Mouse (Mus musculus): Measurements from ENCODE around the gene Fgf16. TPM values are rescaled to one million over a fixed set of nuclear protein-coding genes. Genes with fewer than 3 reads are reported as not detected.
A peak's percentile ranks its signal among the peaks of the same experiment; 100 is the strongest.

Gene Fgf16
- total and polyA plus RNA-seq, 2 experiments from 2014 or later, result 0.05 to 0.16 TPM

DNA sequence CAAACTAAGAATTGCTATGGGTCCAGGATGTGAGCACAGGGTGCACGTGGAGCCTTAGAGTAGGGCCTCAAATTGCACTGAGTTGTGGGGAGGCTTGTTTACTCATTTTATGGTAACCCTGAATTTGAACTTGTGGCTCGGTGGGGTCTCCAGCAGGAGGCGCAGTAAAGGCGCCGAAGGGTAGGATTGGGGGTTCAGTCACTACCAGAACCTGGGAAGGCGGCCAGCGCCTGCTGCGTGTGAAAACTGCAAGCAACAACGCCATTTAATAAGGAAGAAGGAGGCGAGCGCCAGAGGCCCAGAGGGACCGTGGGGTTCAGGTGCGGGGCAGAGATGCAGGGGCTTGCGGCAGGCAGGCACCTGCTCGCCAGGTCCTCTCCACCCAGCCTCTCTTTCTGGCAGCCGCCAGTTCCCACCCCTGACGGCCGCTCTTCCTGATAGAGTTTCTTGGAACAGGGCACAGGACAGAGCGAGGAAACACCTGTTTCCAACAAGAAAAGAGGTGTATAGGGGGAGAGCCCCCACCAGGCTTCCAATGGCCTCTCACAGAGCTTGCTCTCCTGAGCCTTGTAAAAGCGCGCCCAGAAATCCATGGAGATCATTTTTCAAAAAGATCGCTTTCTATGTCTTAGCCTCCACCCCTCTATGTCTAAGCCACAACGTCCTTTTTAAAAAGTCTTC is 1.1 kb upstream of the Fgf16 start:
- no peak overlapping the region for H3K9ac ChIP-seq (replicated peaks; ENCODE audit: low read length)
- no peaks in the 10 kb centered on the region for H3K4me1 ChIP-seq (ENCODE audit: insufficient read depth, low read length)
- TF ChIP-seq CTCF (IDR thresholded peaks at IDR 0.05; ENCODE audit: low read depth), result peak; percentile 32
- H3K4me3 ChIP-seq (ENCODE audit: low read length), result peak overlapping the region; percentile 40
- ATAC-seq (peak; percentile 47), DNase-seq (ENCODE audit: low spot score) (peak; percentile 29)
- H3K27me3 ChIP-seq (ENCODE audit: insufficient read depth, low read length), result peaks cover 4% of the 10 kb centered on the region; the same call in 1 of the 2 replicates
- WGBS, result 22% methylated on average over 23 of the region's 23 CpGs
- H3K4me2 ChIP-seq (ENCODE audit: low read depth, low read length), result peak overlapping the region; percentile 69
- H3K36me3 ChIP-seq (ENCODE audit: insufficient read depth, low read length), result no peaks in the 10 kb centered on the region
- H3K27ac ChIP-seq, result no peak overlapping the region
- H3K9me3 ChIP-seq (ENCODE audit: low read length), result no peaks in the 10 kb centered on the region

- peaks cover 4% of the 10 kb centered on the region; the same call in 1 of the 2 replicates for H3K27me3 ChIP-seq (ENCODE audit: insufficient read depth, low read length)
- 30% methylated on average over 20 of the region's 20 CpGs for WGBS
These were observed 467 bp upstream of the Fgf16 start for GRCm38 (mm10) chrX:105763612-105764011.

DNA sequence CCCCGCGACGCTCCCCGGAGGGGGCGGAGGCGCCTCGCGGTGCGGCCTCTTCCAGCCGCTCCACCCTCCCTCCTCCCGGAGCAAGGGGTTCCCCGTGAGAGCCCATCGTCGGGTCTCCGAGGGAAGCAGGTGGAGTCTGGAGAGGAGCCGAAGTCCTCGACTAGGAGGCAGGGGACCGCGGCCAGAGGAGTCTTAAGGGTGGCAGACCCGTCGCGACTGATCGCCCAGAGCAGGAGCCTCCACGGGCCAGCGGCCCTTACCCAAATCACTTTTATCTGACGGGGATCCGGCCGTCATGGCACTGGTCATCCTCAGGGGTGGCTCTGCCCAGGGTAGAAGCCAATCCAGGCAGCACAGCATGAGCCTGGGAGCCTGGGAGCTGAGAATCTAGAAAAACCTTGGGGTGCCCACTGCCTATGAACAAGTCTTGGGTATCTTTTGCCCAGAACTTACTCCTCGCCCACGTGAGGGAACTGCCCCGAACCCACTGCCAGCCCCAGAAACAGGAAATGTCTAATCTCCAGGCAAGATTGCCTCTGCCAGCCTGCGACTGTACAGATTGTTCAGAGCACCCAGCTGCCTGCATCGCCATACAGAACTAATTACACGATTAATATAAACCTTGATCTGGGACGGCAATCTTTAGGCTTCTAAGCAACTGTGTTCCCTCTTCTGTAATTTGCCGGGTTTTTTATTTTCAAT is 1.1 kb downstream of the Fgf16 start:
- peaks cover 4% of the 10 kb centered on the region; the same call in 1 of the 2 replicates for H3K27me3 ChIP-seq (ENCODE audit: insufficient read depth, low read length)

More at GRCm38 (mm10) chrX:105763612-105764011, 467 bp upstream of the Fgf16 start:
- Histone ChIP-seq H3K27ac (no peak overlapping the region), H3K9me3 (ENCODE audit: low read length) (no peaks in the 10 kb centered on the region), H3K4me3 (ENCODE audit: low read length) (peak overlapping the region; percentile 40), H3K36me3 (ENCODE audit: insufficient read depth, low read length) (no peaks in the 10 kb centered on the region), H3K9ac (replicated peaks; ENCODE audit: low read length) (no peak overlapping the region; the same call in 1 of the 2 replicates), H3K4me2 (ENCODE audit: low read depth, low read length) (peak overlapping the region; percentile 69), H3K4me1 (ENCODE audit: insufficient read depth, low read length) (no peaks in the 10 kb centered on the region)
- peak; percentile 46 for ATAC-seq
- TF ChIP-seq CTCF (IDR thresholded peaks at IDR 0.05; ENCODE audit: low read depth), result no peak
- peak; percentile 2 for DNase-seq (ENCODE audit: low spot score)

GRCm38 (mm10) chrX:105766013-105766412 is 1.9 kb downstream of the Fgf16 start:
- no peak for TF ChIP-seq CTCF (IDR thresholded peaks at IDR 0.05; ENCODE audit: low read depth)
- Histone ChIP-seq H3K27me3 (ENCODE audit: insufficient read depth, low read length) (peaks cover 4% of the 10 kb centered on the region; the same call in 1 of the 2 replicates), H3K9ac (replicated peaks; ENCODE audit: low read length) (no peak overlapping the region), H3K27ac (no peak overlapping the region), H3K4me3 (ENCODE audit: low read length) (no peak overlapping the region), H3K4me1 (ENCODE audit: insufficient read depth, low read length) (no peaks in the 10 kb centered on the region), H3K9me3 (ENCODE audit: low read length) (no peaks in the 10 kb centered on the region), H3K4me2 (ENCODE audit: low read depth, low read length) (no peak overlapping the region), H3K36me3 (ENCODE audit: insufficient read depth, low read length) (no peaks in the 10 kb centered on the region)
- no peak for ATAC-seq
- 53% methylated on average over 6 of the region's 6 CpGs for WGBS
- DNase-seq (ENCODE audit: low spot score), result no peak

More for the DNA sequence above, 1.1 kb downstream of the Fgf16 start:
- no peak overlapping the region for H3K27ac ChIP-seq
- peak; percentile 10; the same call in 1 of the 2 replicates for ATAC-seq
- H3K4me3 ChIP-seq (ENCODE audit: low read length), result peak overlapping the region; percentile 40
- DNase-seq (ENCODE audit: low spot score), result no peak
- no peaks in the 10 kb centered on the region for H3K36me3 ChIP-seq (ENCODE audit: insufficient read depth, low read length)
- H3K4me2 ChIP-seq (ENCODE audit: low read depth, low read length), result peak overlapping the region; percentile 69
- no peaks in the 10 kb centered on the region for H3K4me1 ChIP-seq (ENCODE audit: insufficient read depth, low read length)
- no peak for TF ChIP-seq CTCF (IDR thresholded peaks at IDR 0.05; ENCODE audit: low read depth)
- no peaks in the 10 kb centered on the region for H3K9me3 ChIP-seq (ENCODE audit: low read length)
- no peak overlapping the region for H3K9ac ChIP-seq (replicated peaks; ENCODE audit: low read length)
- 24% methylated on average over 23 of the region's 36 CpGs for WGBS

DNA sequence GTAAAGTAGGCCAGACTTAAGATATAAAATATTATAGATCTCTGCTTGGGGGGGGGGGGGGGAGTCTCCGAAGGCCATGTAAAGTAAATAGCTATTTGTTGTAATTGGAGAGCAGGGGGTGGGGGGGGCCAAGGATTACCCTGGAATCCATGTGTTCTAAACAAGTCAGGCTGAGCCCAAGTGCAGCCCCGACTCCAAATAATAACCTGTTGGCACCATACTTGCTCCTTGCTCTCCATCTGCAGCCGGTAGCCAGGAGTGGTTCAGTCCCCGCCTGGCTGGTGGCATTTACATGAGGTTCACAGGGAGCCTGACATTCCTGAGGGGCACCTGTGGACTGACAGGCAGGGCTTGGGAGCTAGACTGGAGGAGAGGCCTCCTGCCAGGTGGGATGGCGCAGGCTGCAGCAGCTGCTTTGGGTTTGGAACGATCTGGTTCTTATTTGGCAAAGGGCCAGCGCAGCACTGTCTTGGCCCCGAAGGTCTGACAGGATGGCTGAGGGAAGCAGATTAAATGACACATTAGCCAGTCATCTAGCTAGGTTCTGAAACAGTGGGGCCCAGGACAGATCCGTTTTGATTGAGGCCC is 3.2 kb downstream of the Fgf16 start:
- Histone ChIP-seq H3K9me3 (ENCODE audit: low read length) (no peaks in the 10 kb centered on the region), H3K4me3 (ENCODE audit: low read length) (no peak overlapping the region), H3K4me1 (ENCODE audit: insufficient read depth, low read length) (no peaks in the 10 kb centered on the region), H3K27ac (no peak overlapping the region), H3K9ac (replicated peaks; ENCODE audit: low read length) (no peak overlapping the region), H3K4me2 (ENCODE audit: low read depth, low read length) (no peak overlapping the region), H3K27me3 (ENCODE audit: insufficient read depth, low read length) (peaks cover 4% of the 10 kb centered on the region; the same call in 1 of the 2 replicates), H3K36me3 (ENCODE audit: insufficient read depth, low read length) (no peaks in the 10 kb centered on the region)
- WGBS, result 48% methylated on average over 9 of the region's 9 CpGs
- no peak for TF ChIP-seq CTCF (IDR thresholded peaks at IDR 0.05; ENCODE audit: low read depth)
- no peak for DNase-seq (ENCODE audit: low spot score)
- ATAC-seq, result no peak

GRCm38 (mm10) chrX:105767932-105768331 is 3.9 kb downstream of the Fgf16 start:
- 71% methylated on average over 3 of the region's 3 CpGs for WGBS
- Histone ChIP-seq H3K27me3 (ENCODE audit: insufficient read depth, low read length) (no peaks in the 10 kb centered on the region; the same call in 1 of the 2 replicates), H3K27ac (no peak overlapping the region), H3K9me3 (ENCODE audit: low read length) (no peaks in the 10 kb centered on the region), H3K4me1 (ENCODE audit: insufficient read depth, low read length) (no peaks in the 10 kb centered on the region), H3K36me3 (ENCODE audit: insufficient read depth, low read length) (no peaks in the 10 kb centered on the region), H3K4me3 (ENCODE audit: low read length) (no peak overlapping the region), H3K9ac (replicated peaks; ENCODE audit: low read length) (no peak overlapping the region), H3K4me2 (ENCODE audit: low read depth, low read length) (no peak overlapping the region)
- DNase-seq (ENCODE audit: low spot score) (no peak), ATAC-seq (no peak)
- no peak for TF ChIP-seq CTCF (IDR thresholded peaks at IDR 0.05; ENCODE audit: low read depth)
